Mouse (Mus musculus): Measurements from ENCODE around the gene Rasa2. TPM values are rescaled to one million over a fixed set of nuclear protein-coding genes. Genes with fewer than 3 reads are reported as not detected.

Rasa2 gene
- total RNA-seq, 1 experiment = 9.7 TPM

DNA sequence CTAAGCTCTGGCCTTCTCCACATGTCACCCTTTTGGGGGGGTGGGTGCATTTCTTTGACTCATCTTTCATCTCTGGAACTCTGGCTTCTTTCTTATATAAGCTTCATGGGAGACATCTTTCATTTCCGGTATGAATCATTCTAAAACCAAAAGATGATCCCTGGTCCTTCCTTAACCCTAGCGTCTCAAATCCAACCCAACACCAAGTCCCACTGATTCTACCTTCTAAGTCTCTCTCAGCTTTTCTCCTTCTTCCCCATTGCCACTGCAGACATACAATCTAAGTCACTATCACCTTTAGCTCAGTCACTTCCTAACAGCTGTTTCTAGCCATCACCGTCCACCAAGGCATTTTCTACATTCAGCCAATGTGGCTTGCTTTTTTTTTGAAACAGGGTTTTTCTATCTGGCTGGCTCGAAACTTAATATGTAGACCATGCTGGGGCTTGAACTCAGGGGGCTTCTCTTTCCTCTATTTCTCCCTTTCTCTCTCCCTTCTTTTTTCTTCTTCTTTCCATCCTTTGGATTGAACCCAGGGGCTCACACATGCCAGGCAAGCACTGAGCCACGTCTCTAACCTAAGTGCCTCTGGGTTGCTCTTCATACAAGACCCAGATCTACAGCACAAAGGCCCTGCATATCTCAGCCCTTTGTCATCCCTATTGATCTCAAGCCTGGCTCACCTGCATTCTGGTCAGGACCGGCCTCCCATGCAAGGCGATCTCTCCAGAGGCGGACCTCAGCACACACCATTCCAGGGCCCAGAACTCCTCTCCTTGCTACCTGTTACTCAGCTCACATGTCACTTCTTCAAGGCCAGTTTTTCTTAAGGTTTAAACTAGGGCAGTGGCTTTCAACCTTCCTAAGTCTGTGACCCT, 44.6 kb upstream of the Rasa2 start:
- Histone ChIP-seq H3K4me3 (ENCODE audit: insufficient read depth in 1 of 2, low read depth in 1 of 2, low read length in 2 of 2, poor library complexity in 1 of 2, severe bottlenecking in 1 of 2) (no peak overlapping the region), H3K36me3 (ENCODE audit: control insufficient read depth, insufficient read depth, low read length, poor library complexity, severe bottlenecking) (no peaks in the 10 kb centered on the region), H3K9me3 (ENCODE audit: control insufficient read depth, insufficient read depth, low read depth, low read length) (no peaks in the 10 kb centered on the region), H3K4me1 (ENCODE audit: control insufficient read depth in 2 of 2, insufficient read depth in 2 of 2, low read length in 2 of 2, poor library complexity in 1 of 2) (no peaks in the 10 kb centered on the region; a peak in 1 of 4 replicates), H3K9ac (ENCODE audit: insufficient read depth, low read depth, low read length, poor library complexity, severe bottlenecking) (no peak overlapping the region), H3K27ac (ENCODE audit: insufficient read depth, low read depth, low read length, poor library complexity, severe bottlenecking) (no peak overlapping the region)
- TF ChIP-seq MAFK (IDR thresholded peaks at IDR 0.05; ENCODE audit: insufficient read depth, low read depth, low read length) (no peak), CHD2 (IDR thresholded peaks at IDR 0.05; ENCODE audit: low read depth, low read length) (no peak), HCFC1 (IDR thresholded peaks at IDR 0.05; ENCODE audit: borderline replicate concordance, insufficient read depth, low read length) (no peak), ZC3H11A (IDR thresholded peaks at IDR 0.05; ENCODE audit: borderline replicate concordance, low read depth, low read length) (no peak), ZNF384 (IDR thresholded peaks at IDR 0.05; ENCODE audit: low read depth, low read length) (no peak)
- in situ Hi-C loops (cut with MboI; ENCODE audit: low sequenced_read_pairs in 2 of 2, unreplicated experiment in 2 of 2) = loop anchor here in 1 of 2 experiments (10.0 kb wide), 1 partner anchor 139 kb away; no protein-coding TSS in a partner anchor
- no peak for DNase-seq (ENCODE audit: low read depth, low spot score)

DNA sequence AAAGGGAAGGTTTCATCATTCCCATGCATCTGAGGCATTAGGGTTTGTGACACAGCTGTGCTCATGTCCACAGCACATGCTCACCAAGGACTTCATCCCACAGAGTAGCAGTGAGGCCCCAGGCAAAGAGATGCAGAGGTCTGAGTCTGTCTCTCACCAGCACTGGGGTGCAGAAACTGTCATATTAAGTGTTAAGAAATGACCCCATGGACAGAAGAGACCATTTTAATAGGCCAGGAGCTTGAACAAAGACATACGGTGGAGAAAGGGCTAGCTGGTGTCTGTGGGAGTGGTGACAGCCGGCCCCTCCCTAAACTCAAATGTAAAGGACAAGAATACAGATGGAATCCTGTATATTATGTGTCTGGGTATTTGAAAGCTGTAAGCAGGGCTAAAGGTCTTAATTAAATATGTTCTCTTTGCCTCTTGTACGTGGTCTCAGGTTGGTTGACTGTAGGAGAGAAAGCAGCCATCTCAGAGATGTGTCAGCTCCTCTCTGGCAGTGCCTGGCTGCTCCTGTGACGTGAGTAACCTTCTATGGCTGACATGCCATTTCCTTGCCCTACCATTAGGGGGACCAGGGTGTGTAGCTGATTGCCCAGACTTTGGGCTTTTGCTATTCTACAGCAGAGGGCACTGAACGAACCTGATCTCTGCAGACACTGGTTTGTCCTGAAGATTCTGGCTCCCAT, 43.8 kb upstream of the Rasa2 start:
- no peak for DNase-seq (ENCODE audit: low read depth, low spot score)
- H3K4me1 ChIP-seq (ENCODE audit: control insufficient read depth in 2 of 2, insufficient read depth in 2 of 2, low read length in 2 of 2, poor library complexity in 1 of 2) = no peaks in the 10 kb centered on the region; a peak in 1 of 4 replicates
- no peaks in the 10 kb centered on the region for H3K36me3 ChIP-seq (ENCODE audit: control insufficient read depth, insufficient read depth, low read length, poor library complexity, severe bottlenecking)
- H3K9me3 ChIP-seq (ENCODE audit: control insufficient read depth, insufficient read depth, low read depth, low read length) = no peaks in the 10 kb centered on the region
- no peak overlapping the region for H3K27ac ChIP-seq (ENCODE audit: insufficient read depth, low read depth, low read length, poor library complexity, severe bottlenecking)
- in situ Hi-C loops (cut with MboI; ENCODE audit: low sequenced_read_pairs in 2 of 2, unreplicated experiment in 2 of 2) = loop anchor here in 1 of 2 experiments (10.0 kb wide), 1 partner anchor 140 kb away; no protein-coding TSS in a partner anchor
- TF ChIP-seq HCFC1 (IDR thresholded peaks at IDR 0.05; ENCODE audit: borderline replicate concordance, insufficient read depth, low read length) = no peak
- no peak for TF ChIP-seq MAFK (IDR thresholded peaks at IDR 0.05; ENCODE audit: insufficient read depth, low read depth, low read length)
- no peak for TF ChIP-seq CHD2 (IDR thresholded peaks at IDR 0.05; ENCODE audit: low read depth, low read length)
- no peak for TF ChIP-seq ZC3H11A (IDR thresholded peaks at IDR 0.05; ENCODE audit: borderline replicate concordance, low read depth, low read length)
- no peak for TF ChIP-seq ZNF384 (IDR thresholded peaks at IDR 0.05; ENCODE audit: low read depth, low read length)
- no peak overlapping the region for H3K4me3 ChIP-seq (ENCODE audit: insufficient read depth in 1 of 2, low read depth in 1 of 2, low read length in 2 of 2, poor library complexity in 1 of 2, severe bottlenecking in 1 of 2)
- no peak overlapping the region for H3K9ac ChIP-seq (ENCODE audit: insufficient read depth, low read depth, low read length, poor library complexity, severe bottlenecking)

- no peak overlapping the region for H3K4me3 ChIP-seq (ENCODE audit: insufficient read depth in 1 of 2, low read depth in 1 of 2, low read length in 2 of 2, poor library complexity in 1 of 2, severe bottlenecking in 1 of 2)
- H3K36me3 ChIP-seq (ENCODE audit: control insufficient read depth, insufficient read depth, low read length, poor library complexity, severe bottlenecking) = no peaks in the 10 kb centered on the region
- in situ Hi-C loops (cut with MboI; ENCODE audit: low sequenced_read_pairs in 2 of 2, unreplicated experiment in 2 of 2) = loop anchor here in 1 of 2 experiments (10.0 kb wide), 1 partner anchor 140 kb away; no protein-coding TSS in a partner anchor
- no peaks in the 10 kb centered on the region; a peak in 1 of 4 replicates for H3K4me1 ChIP-seq (ENCODE audit: control insufficient read depth in 2 of 2, insufficient read depth in 2 of 2, low read length in 2 of 2, poor library complexity in 1 of 2)
- DNase-seq (ENCODE audit: low read depth, low spot score) = no peak
- no peak overlapping the region for H3K9ac ChIP-seq (ENCODE audit: insufficient read depth, low read depth, low read length, poor library complexity, severe bottlenecking)
- no peak overlapping the region for H3K27ac ChIP-seq (ENCODE audit: insufficient read depth, low read depth, low read length, poor library complexity, severe bottlenecking)
- no peaks in the 10 kb centered on the region for H3K9me3 ChIP-seq (ENCODE audit: control insufficient read depth, insufficient read depth, low read depth, low read length)
- TF ChIP-seq MAFK (IDR thresholded peaks at IDR 0.05; ENCODE audit: insufficient read depth, low read depth, low read length) (no peak), HCFC1 (IDR thresholded peaks at IDR 0.05; ENCODE audit: borderline replicate concordance, insufficient read depth, low read length) (no peak), ZNF384 (IDR thresholded peaks at IDR 0.05; ENCODE audit: low read depth, low read length) (no peak), CHD2 (IDR thresholded peaks at IDR 0.05; ENCODE audit: low read depth, low read length) (no peak), ZC3H11A (IDR thresholded peaks at IDR 0.05; ENCODE audit: borderline replicate concordance, low read depth, low read length) (no peak)
These were observed 42.9 kb upstream of the Rasa2 start for GRCm38 (mm10) chr9:96674301-96674700.

- no peaks in the 10 kb centered on the region for H3K36me3 ChIP-seq (ENCODE audit: control insufficient read depth, insufficient read depth, low read length, poor library complexity, severe bottlenecking)
- H3K4me3 ChIP-seq (ENCODE audit: insufficient read depth in 1 of 2, low read depth in 1 of 2, low read length in 2 of 2, poor library complexity in 1 of 2, severe bottlenecking in 1 of 2) = no peak overlapping the region
- in situ Hi-C loops (cut with MboI; ENCODE audit: low sequenced_read_pairs in 2 of 2, unreplicated experiment in 2 of 2) = loop anchor here in 1 of 2 experiments (10.0 kb wide), 1 partner anchor 142 kb away; no protein-coding TSS in a partner anchor
- TF ChIP-seq CHD2 (IDR thresholded peaks at IDR 0.05; ENCODE audit: low read depth, low read length) = no peak
- no peak for TF ChIP-seq ZC3H11A (IDR thresholded peaks at IDR 0.05; ENCODE audit: borderline replicate concordance, low read depth, low read length)
- no peak for TF ChIP-seq MAFK (IDR thresholded peaks at IDR 0.05; ENCODE audit: insufficient read depth, low read depth, low read length)
- TF ChIP-seq ZNF384 (IDR thresholded peaks at IDR 0.05; ENCODE audit: low read depth, low read length) = no peak
- TF ChIP-seq HCFC1 (IDR thresholded peaks at IDR 0.05; ENCODE audit: borderline replicate concordance, insufficient read depth, low read length) = no peak
- H3K27ac ChIP-seq (ENCODE audit: insufficient read depth, low read depth, low read length, poor library complexity, severe bottlenecking) = no peak overlapping the region
- H3K9me3 ChIP-seq (ENCODE audit: control insufficient read depth, insufficient read depth, low read depth, low read length) = no peaks in the 10 kb centered on the region
- H3K4me1 ChIP-seq (ENCODE audit: control insufficient read depth in 2 of 2, insufficient read depth in 2 of 2, low read length in 2 of 2, poor library complexity in 1 of 2) = no peaks in the 10 kb centered on the region
- H3K9ac ChIP-seq (ENCODE audit: insufficient read depth, low read depth, low read length, poor library complexity, severe bottlenecking) = no peak overlapping the region
- DNase-seq (ENCODE audit: low read depth, low spot score) = no peak
These were observed 41.0 kb upstream of the Rasa2 start for GRCm38 (mm10) chr9:96672466-96672865.

All from ES-E14 (cell line).